Mouse (Mus musculus) midbrain, embryonic 13.5 days (tissue): ENCODE measurements at regions not wholly inside any gene's neighbourhood (a gene's known extent, or its start where the extent isn't known, plus 50 kb on each side); places are given as distances from the start of the nearest gene placed in this dataset.

Experiments used
- ATAC-seq: fragments of 200-750 bp; cut with Nextera tagmentation; 2 replicates; pipeline ENCODE4 v1.8.0; 2017; ENCODE audit warnings: mild to moderate bottlenecking, moderate TSS enrichment, moderate library complexity
- H3K27ac ChIP-seq: fragments of 300-500 bp; sonication (generic); 2 replicates; pipeline ENCODE4 v1.5.1; 2015; ENCODE audit warnings: inconsistent platforms, mild to moderate bottlenecking, moderate library complexity
- H3K27me3 ChIP-seq: fragments of 300-500 bp; sonication (generic); 2 replicates; pipeline ENCODE4 v1.6.1; 2015; ENCODE audit warnings: mild to moderate bottlenecking, inconsistent platforms
- H3K36me3 ChIP-seq: fragments of 300-500 bp; sonication (generic); 2 replicates; pipeline ENCODE4 v1.6.1; 2015; ENCODE audit warnings: mild to moderate bottlenecking, inconsistent platforms
- H3K4me1 ChIP-seq: fragments of 300-500 bp; sonication (generic); replicated peaks from 2 replicates; pipeline ENCODE4 v1.6.1; 2015; ENCODE audit warnings: inconsistent platforms
- H3K4me2 ChIP-seq: fragments of 300-500 bp; sonication (generic); replicated peaks from 2 replicates; pipeline ENCODE4 v1.6.1; 2015; ENCODE audit warnings: moderate library complexity, mild to moderate bottlenecking, inconsistent platforms
- H3K4me3 ChIP-seq: fragments of 300-500 bp; sonication (generic); replicated peaks from 2 replicates; pipeline ENCODE4 v1.5.1; 2015; ENCODE audit warnings: mild to moderate bottlenecking, inconsistent platforms
- H3K9ac ChIP-seq: fragments of 300-500 bp; sonication (generic); replicated peaks from 2 replicates; pipeline ENCODE4 v1.6.1; 2015; ENCODE audit warnings: mild to moderate bottlenecking, inconsistent platforms
- H3K9me3 ChIP-seq: fragments of 300-500 bp; sonication (generic); 2 replicates; pipeline ENCODE4 v1.6.1; 2016; ENCODE audit warnings: mild to moderate bottlenecking, inconsistent platforms
- WGBS: fragments of 180-500 bp; shearing (Covaris S2); methylation state at CpG from one replicate; pipeline ENCODE4 v1.1.7; 2015; 5-methylcytosine and 5-hydroxymethylcytosine counted together

DNA sequence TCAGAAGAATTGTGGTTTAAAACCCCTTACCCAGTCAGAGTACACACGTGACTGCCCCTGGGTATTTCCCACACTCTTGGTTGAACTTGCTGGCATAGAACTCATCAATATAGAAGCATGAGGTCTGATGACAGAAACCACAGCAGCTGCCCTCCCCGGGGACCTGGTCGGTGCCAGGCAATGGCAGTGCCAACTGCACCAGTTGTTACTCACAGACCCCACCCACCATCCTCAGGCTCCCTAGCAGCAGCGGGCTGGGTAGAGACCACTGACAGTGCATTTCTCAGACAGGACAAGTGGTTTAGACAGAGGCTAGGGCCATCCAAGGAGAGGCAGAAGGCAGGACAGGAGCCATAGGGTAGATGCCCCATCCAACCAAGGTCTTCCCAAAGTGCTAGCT lies 144.7 kb upstream of the Lhx5 start:
- ATAC-seq = no peak
- H3K36me3 ChIP-seq = no peaks in the 10 kb centered on the region
- peak overlapping the region; percentile 68; the same call in 1 of the 2 replicates for H3K27ac ChIP-seq
- H3K9me3 ChIP-seq = 0 out of 2 replicates have a peak, but pooled peaks cover 5% of the 10 kb centered on the region
- no peak overlapping the region for H3K4me3 ChIP-seq
- peaks cover 38% of the 10 kb centered on the region for H3K4me1 ChIP-seq
- 75% methylated on average over 4 of the region's 4 CpGs for WGBS
- no peak overlapping the region for H3K4me2 ChIP-seq
- H3K9ac ChIP-seq = no peak overlapping the region
- H3K27me3 ChIP-seq = peaks cover 49% of the 10 kb centered on the region

DNA sequence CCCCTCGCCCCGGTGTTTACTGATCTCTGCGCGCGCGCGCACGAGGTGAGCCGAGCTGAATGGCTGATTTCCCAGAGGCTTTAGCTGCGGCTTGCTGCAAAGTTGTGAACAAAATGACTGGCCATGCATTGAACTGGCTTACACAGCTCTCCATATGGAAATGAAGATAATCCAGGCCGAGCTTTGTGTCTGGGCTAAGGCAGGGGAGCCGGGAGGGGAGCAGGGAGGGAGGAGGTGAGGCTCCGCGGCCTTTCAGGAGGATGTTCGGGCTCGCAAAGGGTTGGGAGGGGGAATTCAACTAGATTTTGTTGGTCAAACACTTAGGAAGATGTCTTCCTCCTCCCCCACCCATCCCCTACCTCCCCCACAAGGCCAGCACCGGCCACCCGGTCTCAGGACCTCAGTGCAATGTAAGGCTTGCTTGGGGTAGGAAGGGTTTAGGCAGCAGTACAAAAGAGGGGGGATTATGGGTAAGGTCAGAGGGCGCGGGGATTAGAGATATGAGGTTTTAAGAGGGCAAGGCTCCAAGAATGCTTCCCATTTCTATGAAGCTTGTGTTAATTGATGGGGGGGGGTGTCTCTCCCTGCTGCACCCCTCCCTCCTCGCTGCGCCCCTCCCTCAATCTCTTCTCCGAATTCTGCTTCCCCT lies 143.3 kb upstream of the Lhx5 start:
- H3K27me3 ChIP-seq = peaks cover 50% of the 10 kb centered on the region
- WGBS = 2% methylated on average over 22 of the region's 23 CpGs
- peak overlapping the region; percentile 37 for H3K4me2 ChIP-seq
- H3K4me3 ChIP-seq = no peak overlapping the region
- H3K9ac ChIP-seq = no peak overlapping the region
- peak overlapping the region; percentile 81 for H3K27ac ChIP-seq
- 0 out of 2 replicates have a peak, but pooled peaks cover 5% of the 10 kb centered on the region for H3K9me3 ChIP-seq
- no peaks in the 10 kb centered on the region for H3K36me3 ChIP-seq
- ATAC-seq = peak; percentile 88
- peaks cover 32% of the 10 kb centered on the region for H3K4me1 ChIP-seq

DNA sequence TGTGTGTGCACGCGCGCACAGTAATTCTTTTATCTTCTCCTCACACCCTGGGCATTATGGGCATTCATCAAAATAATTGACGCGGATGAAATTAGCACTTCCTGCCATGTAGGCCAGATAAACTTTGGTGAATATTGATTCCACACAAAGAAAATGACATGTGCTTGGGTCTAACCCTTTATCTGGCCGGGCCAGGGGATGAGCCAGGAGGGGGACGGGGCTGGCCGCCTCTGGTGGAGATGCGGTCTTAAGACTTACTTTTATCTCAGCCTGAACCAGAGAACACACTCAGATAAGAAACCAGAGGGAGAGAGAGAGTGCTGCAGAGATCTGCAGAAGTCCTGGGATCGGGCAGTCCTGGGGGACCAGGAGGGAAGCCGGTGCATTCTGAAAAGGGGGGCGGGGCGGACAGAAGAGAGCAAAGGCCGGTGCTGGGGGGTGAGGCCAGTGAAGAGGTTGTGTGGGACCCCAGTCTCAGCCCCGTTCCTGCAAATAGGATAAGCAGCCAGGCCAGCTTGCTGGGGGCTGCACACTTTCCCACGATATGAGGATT lies 136.9 kb upstream of the Lhx5 start:
- H3K36me3 ChIP-seq = no peaks in the 10 kb centered on the region
- ATAC-seq = peak; percentile 74
- H3K27me3 ChIP-seq = peaks cover 72% of the 10 kb centered on the region
- 0 out of 2 replicates have a peak overlapping the region, but pooled peaks have one; percentile 28 for H3K9ac ChIP-seq
- H3K9me3 ChIP-seq = 0 out of 2 replicates have a peak, but pooled peaks cover 3% of the 10 kb centered on the region
- H3K4me3 ChIP-seq = no peak overlapping the region
- WGBS = 30% methylated on average over 16 of the region's 16 CpGs
- H3K27ac ChIP-seq = peak overlapping the region; percentile 70
- H3K4me1 ChIP-seq = peaks cover 24% of the 10 kb centered on the region
- H3K4me2 ChIP-seq = no peak overlapping the region

DNA sequence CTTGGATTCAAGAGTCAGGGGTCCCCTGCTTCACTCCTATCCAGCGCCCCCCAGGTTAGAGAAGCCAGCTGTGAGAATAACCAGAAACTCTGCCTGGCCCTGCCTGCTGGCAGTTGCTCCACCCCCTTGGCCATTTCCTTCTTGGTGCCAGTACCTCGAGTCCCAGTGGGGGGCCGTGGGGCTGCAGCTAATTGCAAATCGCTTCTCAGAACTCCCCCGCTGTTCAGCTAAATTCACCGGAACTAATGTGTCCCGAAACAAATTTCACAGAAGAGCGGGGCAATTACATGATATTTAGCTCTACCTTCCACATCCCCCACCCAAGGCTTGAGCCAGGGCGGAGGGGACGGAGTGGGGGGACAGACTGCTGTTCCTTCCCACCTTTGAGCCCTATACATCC lies 134.3 kb upstream of the Lhx5 start:
- Histone ChIP-seq H3K9me3 (no peaks in the 10 kb centered on the region), H3K4me1 (peaks cover 49% of the 10 kb centered on the region), H3K36me3 (no peaks in the 10 kb centered on the region), H3K27me3 (peaks cover 76% of the 10 kb centered on the region), H3K4me3 (no peak overlapping the region), H3K4me2 (no peak overlapping the region), H3K9ac (no peak overlapping the region), H3K27ac (peak overlapping the region; percentile 5; the same call in 1 of the 2 replicates)
- 14% methylated on average over 10 of the region's 10 CpGs for WGBS
- ATAC-seq = no peak

DNA sequence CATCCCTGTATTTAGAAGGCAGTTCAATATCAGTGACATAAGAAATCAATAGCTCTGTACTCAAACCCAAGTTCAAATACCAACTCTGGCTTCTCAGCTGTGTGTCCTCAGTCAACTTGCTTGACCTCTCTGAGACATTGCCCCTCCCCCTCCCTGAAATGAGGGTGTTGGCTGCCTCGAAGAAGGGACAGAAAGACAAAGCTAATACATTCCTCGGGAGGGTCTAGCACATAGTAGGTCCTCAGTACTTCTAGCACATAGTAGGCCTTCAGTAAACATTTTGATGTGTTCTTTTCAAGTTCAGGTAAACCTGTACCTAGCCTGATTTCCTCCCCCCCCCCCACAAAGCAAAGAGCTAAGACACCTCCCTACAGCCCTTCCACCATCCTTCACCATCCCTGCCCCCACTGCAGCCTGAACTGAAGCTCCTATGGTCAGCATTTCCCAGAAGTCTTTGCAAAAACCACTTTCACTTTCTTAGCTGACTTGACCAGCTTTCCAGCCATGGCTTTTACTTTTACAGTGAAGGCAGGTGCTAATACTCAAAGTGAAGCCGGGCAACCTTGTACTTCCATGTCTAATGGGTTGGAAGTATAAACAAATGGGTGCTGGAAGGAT lies 133.7 kb upstream of the Lhx5 start:
- Histone ChIP-seq H3K36me3 (no peaks in the 10 kb centered on the region), H3K27me3 (peaks cover 76% of the 10 kb centered on the region), H3K9me3 (no peaks in the 10 kb centered on the region), H3K4me2 (no peak overlapping the region), H3K9ac (no peak overlapping the region), H3K4me1 (peaks cover 55% of the 10 kb centered on the region), H3K27ac (0 out of 2 replicates have a peak overlapping the region, but pooled peaks have one; percentile 5), H3K4me3 (no peak overlapping the region)
- no peak for ATAC-seq
- 52% methylated on average over 3 of the region's 3 CpGs for WGBS

DNA sequence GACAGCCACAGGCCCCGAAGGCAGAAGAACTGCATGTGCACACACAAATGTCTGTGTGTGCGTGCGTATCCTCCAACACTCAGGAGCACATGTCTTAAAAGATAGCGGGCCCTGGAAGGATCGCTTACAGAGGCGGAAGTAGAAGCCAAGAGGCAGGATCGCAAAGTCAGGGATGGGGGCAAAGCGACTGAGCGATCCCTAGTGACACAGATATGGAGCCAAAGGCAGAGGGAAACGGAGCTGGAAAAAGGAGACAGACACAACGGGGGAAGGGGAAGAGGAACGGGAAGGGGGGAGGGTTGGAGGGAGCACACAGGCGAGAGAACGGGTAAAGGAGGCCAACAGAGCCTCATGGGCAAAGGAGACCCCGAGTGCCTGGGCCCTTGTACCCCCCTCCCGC lies 129.8 kb upstream of the Lhx5 start:
- Histone ChIP-seq H3K36me3 (no peaks in the 10 kb centered on the region), H3K9me3 (no peaks in the 10 kb centered on the region), H3K27me3 (peaks cover 79% of the 10 kb centered on the region), H3K9ac (peak overlapping the region; percentile 67), H3K4me2 (peak overlapping the region; percentile 58), H3K4me3 (peak overlapping the region; percentile 32), H3K27ac (peak overlapping the region; percentile 71), H3K4me1 (peaks cover 50% of the 10 kb centered on the region)
- WGBS = 3% methylated on average over 13 of the region's 16 CpGs
- ATAC-seq = no peak; the same call in 1 of the 2 replicates

DNA sequence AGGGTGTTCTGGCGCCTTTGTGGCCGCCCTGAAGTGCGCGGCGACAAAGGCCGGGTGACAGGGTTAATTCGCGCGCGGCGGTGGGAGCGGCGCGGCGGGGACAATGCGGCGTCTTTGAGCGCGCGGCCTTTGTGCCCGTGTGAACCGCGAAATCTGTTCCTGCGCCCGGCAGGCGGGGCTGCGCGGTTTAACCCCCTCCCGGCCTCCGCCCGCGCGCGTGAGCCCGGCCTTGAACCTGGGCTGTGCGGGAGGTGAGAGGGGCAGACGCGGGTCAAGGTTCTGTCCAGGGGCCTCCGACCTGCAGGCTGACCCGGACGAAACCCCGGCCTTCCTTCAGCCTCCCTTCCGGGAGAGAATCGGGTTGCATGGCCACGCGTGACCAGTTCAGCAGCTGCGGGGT lies 129.2 kb upstream of the Lhx5 start:
- ATAC-seq = peak; percentile 52
- peak overlapping the region; percentile 32 for H3K4me3 ChIP-seq
- no peaks in the 10 kb centered on the region for H3K36me3 ChIP-seq
- peak overlapping the region; percentile 71 for H3K27ac ChIP-seq
- WGBS = under 1% methylated on average over 47 of the region's 47 CpGs
- H3K4me2 ChIP-seq = peak overlapping the region; percentile 58
- peaks cover 76% of the 10 kb centered on the region for H3K27me3 ChIP-seq
- peaks cover 44% of the 10 kb centered on the region for H3K4me1 ChIP-seq
- no peaks in the 10 kb centered on the region for H3K9me3 ChIP-seq
- peak overlapping the region; percentile 67 for H3K9ac ChIP-seq

DNA sequence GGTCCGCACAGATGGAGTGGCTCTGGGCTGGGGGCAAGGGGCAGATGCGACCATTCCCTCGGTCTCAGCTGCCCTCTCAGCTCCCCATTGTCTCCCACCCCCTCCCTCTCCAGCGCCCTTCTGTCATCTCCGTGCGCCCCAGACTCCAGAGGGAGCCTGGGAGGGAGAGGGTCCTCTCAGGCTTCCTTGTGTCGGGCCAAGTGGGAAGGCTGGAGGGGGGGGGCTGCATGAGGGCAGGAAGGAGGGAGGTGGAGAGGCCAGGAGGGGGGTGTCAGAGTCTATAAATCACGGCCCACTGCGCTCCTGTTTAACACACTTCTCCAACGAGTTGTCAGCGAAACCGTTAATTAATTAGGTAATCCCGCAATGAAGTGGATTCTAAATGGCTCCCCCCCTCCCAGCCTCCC lies 127.2 kb upstream of the Lhx5 start:
- H3K9ac ChIP-seq = peak overlapping the region; percentile 36; the same call in 1 of the 2 replicates
- H3K9me3 ChIP-seq = no peaks in the 10 kb centered on the region
- H3K36me3 ChIP-seq = no peaks in the 10 kb centered on the region
- H3K4me2 ChIP-seq = peak overlapping the region; percentile 37
- H3K4me1 ChIP-seq = peaks cover 42% of the 10 kb centered on the region
- no peak overlapping the region for H3K4me3 ChIP-seq
- H3K27me3 ChIP-seq = peaks cover 69% of the 10 kb centered on the region
- 0 out of 2 replicates have a peak, but pooled peaks have one; percentile 25 for ATAC-seq
- H3K27ac ChIP-seq = 0 out of 2 replicates have a peak overlapping the region, but pooled peaks have one; percentile 28
- 12% methylated on average over 13 of the region's 13 CpGs for WGBS

DNA sequence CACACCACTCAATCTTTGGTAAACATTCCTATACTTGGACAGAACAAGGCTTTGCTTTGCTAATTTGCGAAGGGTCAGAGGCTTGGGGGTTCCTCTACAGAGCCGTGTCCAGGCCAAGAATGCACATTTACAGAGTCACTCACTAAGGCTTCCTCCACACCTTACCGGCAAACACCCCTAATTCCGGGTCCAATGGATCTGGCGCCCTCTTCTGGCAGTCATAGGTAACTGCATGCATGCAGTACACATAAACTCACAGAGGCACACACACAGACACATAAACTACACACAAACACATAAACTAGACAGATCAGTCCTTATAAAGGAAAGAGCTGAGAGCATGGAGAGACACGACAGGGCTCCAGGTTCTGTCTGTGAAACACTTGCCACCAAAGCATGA lies 119.2 kb upstream of the Lhx5 start:
- peaks cover 10% of the 10 kb centered on the region for H3K4me1 ChIP-seq
- H3K4me2 ChIP-seq = no peak overlapping the region
- H3K27me3 ChIP-seq = peaks cover 51% of the 10 kb centered on the region
- no peaks in the 10 kb centered on the region for H3K36me3 ChIP-seq
- H3K4me3 ChIP-seq = no peak overlapping the region
- 88% methylated on average over 6 of the region's 6 CpGs for WGBS
- no peak overlapping the region for H3K9ac ChIP-seq
- no peak overlapping the region for H3K27ac ChIP-seq
- no peak for ATAC-seq
- no peaks in the 10 kb centered on the region for H3K9me3 ChIP-seq

DNA sequence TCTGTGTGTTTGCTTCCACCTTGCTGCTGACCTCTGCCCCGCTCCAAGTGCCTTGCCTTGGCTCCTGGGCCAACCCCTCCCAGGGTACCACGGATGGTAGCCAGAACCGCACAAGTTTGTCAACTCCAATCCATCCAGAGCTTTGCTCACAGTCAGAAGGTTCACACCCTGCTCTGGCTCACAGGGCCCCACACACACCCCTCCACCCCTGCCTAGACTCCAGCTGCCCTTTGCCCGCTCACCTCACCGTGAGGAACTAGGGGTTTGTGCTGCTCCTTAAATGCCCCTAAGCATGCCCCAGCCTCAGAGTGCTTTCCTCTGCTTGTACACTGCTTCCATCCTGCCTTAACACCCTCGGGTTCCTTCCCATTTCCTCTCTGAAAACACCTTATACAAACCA lies 117.5 kb upstream of the Lhx5 start:
- H3K27ac ChIP-seq = no peak overlapping the region
- peaks cover 60% of the 10 kb centered on the region for H3K27me3 ChIP-seq
- H3K9me3 ChIP-seq = no peaks in the 10 kb centered on the region
- H3K4me3 ChIP-seq = no peak overlapping the region
- no peaks in the 10 kb centered on the region for H3K36me3 ChIP-seq
- peaks cover 10% of the 10 kb centered on the region for H3K4me1 ChIP-seq
- H3K4me2 ChIP-seq = no peak overlapping the region
- no peak overlapping the region for H3K9ac ChIP-seq
- ATAC-seq = no peak
- 81% methylated on average over 6 of the region's 6 CpGs for WGBS

DNA sequence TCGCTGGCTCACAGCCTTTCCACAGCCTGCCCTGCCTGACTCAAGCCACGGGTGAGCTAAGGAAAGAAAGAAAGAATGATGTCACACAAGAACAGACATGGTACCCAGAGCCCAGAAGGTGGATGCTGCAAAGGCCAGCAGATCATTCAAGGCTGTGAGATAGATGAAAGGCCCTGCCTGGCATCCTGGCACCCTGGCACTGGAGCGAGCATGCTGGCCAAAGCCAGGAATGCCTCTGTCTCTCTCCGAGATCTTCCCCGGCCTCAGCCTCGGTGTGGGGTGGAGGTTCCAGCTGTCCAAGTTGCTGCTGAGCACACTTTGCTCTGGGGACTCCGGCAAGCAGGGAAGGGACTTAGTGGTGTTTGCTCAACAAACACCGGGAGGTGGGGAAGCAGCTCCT lies 116.4 kb upstream of the Lhx5 start:
- Histone ChIP-seq H3K4me2 (no peak overlapping the region), H3K27ac (no peak overlapping the region), H3K4me3 (no peak overlapping the region), H3K36me3 (no peaks in the 10 kb centered on the region), H3K4me1 (peaks cover 10% of the 10 kb centered on the region), H3K9ac (no peak overlapping the region; the same call in 1 of the 2 replicates), H3K9me3 (no peaks in the 10 kb centered on the region), H3K27me3 (peaks cover 71% of the 10 kb centered on the region)
- 59% methylated on average over 8 of the region's 8 CpGs for WGBS
- ATAC-seq = no peak

DNA sequence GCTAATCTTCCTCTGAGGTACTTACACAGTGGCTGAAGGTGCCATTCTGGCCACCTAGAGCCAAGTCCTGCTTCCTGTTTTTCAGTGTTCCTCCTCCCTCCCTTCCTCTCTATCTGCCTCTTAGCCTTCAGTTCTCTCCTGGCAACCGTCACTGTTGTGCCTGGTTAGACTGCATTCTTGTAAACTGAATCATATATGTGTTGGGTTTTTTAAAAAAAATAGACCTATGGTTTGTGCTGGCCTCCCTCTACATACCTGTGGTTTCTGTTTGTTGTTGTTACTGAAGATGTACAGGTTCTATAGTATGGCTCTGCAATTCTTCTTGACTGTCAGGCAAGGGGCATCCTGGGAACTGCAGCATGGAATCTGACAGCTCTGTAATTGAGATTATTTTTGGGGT lies 112.5 kb upstream of the Lhx5 start:
- Histone ChIP-seq H3K4me1 (peaks cover 22% of the 10 kb centered on the region), H3K9ac (no peak overlapping the region), H3K36me3 (no peaks in the 10 kb centered on the region), H3K27ac (no peak overlapping the region), H3K4me2 (no peak overlapping the region), H3K4me3 (no peak overlapping the region), H3K27me3 (peaks cover 80% of the 10 kb centered on the region), H3K9me3 (no peaks in the 10 kb centered on the region)
- WGBS = 73% methylated on average over 1 of the region's 1 CpGs
- no peak for ATAC-seq
